Mouse (Mus musculus) G1E (cell line): ENCODE results near the gene Hmbs. TPM values are rescaled to one million over a fixed set of nuclear protein-coding genes. Genes with fewer than 3 reads are reported as not detected.

Source experiments
- ATAC-seq: 2 replicates; pipeline ENCODE4 v1.8.0; 2016; ENCODE audit warnings: mild to moderate bottlenecking; ENCODE audit not compliant: insufficient number of reproducible peaks, poor library complexity, low FRiP score, severe bottlenecking; ENCODE audit errors: extremely low read depth
- DNase-seq: peaks from one replicate; pipeline ENCODE4 v3.0.0; 2012; ENCODE audit warnings: low spot score
- H3K27me3 ChIP-seq: 2 replicates; pipeline ENCODE4 v1.6.1; 2012; ENCODE audit warnings: mild to moderate bottlenecking, low read length, inconsistent platforms; ENCODE audit not compliant: insufficient read depth
- H3K36me3 ChIP-seq: replicated peaks from 2 replicates; pipeline ENCODE3; 2012; ENCODE audit warnings: mild to moderate bottlenecking, inconsistent platforms
- H3K4me1 ChIP-seq: 2 replicates; pipeline ENCODE4 v1.6.1; 2012; ENCODE audit warnings: low read depth, low read length, inconsistent platforms, mixed read lengths; ENCODE audit not compliant: insufficient read depth
- H3K4me3 ChIP-seq: 2 replicates; pipeline ENCODE4 v1.5.1; 2012; ENCODE audit warnings: low read depth, mild to moderate bottlenecking, inconsistent platforms, low read length, moderate library complexity, mixed read lengths
- H3K9me3 ChIP-seq: replicated peaks from 2 replicates; pipeline ENCODE4 v1.6.1; 2012; ENCODE audit warnings: inconsistent platforms
- CTCF ChIP-seq: IDR thresholded peaks from 2 replicates; pipeline ENCODE4 v1.5.1; 2012; ENCODE audit warnings: low read depth, low read length, inconsistent platforms, mixed read lengths
- GATA1 ChIP-seq: IDR thresholded peaks from 2 replicates; pipeline ENCODE4 v1.6.1; 2012; ENCODE audit warnings: borderline replicate concordance, low read length, inconsistent platforms, mixed read lengths
- GATA2 ChIP-seq: IDR thresholded peaks from 2 replicates; pipeline ENCODE4 v1.6.1; 2012; ENCODE audit warnings: low read depth, low read length, inconsistent platforms, borderline replicate concordance
- POLR2AphosphoS5 ChIP-seq: IDR thresholded peaks from 2 replicates; pipeline ENCODE4 v1.6.1; 2012; ENCODE audit warnings: low read depth, low read length, inconsistent platforms; ENCODE audit not compliant: insufficient replicate concordance
- TAL1 ChIP-seq: conservative IDR thresholded peaks from 2 replicates; pipeline ENCODE4 v1.6.1; 2012; ENCODE audit warnings: low read depth, low read length, inconsistent platforms, mixed read lengths
- polyA plus RNA-seq: library from polyadenylated mRNA; stranded (reverse); fragments of >175 nt; gene quantifications from 2 replicates; pipeline ENCODE4 v1.2.3, GENCODE M21; 2012
- total RNA-seq, 2 experiments: library from RNA; stranded (forward) in 1 of 2; stranded (reverse) in 1 of 2; fragments of 200-1000 nt in 1 of 2; fragments of >200 nt in 1 of 2; fragmentation: Nextera tagmentation in 1 of 2; gene quantifications; 2 replicates each; pipeline ENCODE4 v1.2.3; 2014 to 2017

The Hmbs gene
- total and polyA plus RNA-seq, 3 experiments: 90.1 to 175 (median 108) TPM

- TF ChIP-seq GATA2: no peak
- no peak for TF ChIP-seq TAL1
- no peak for TF ChIP-seq GATA1
- no peak; the same call in 1 of the 2 replicates for TF ChIP-seq CTCF
- no peak for TF ChIP-seq POLR2AphosphoS5
- DNase-seq (peak; percentile 42), ATAC-seq (no peak)
- peaks cover 74% of the 10 kb centered on the region for H3K36me3 ChIP-seq
- H3K4me3 ChIP-seq: no peak overlapping the region
- no peaks in the 10 kb centered on the region for H3K27me3 ChIP-seq
- H3K9me3 ChIP-seq: no peaks in the 10 kb centered on the region
- H3K4me1 ChIP-seq: peaks cover 38% of the 10 kb centered on the region
Measured at GRCm38 (mm10) chr9:44357207-44357606, 13.2 kb upstream of the Hmbs start.

GRCm38 (mm10) chr9:44353142-44353541 is 9.1 kb upstream of the Hmbs start:
- peaks cover 93% of the 10 kb centered on the region for H3K36me3 ChIP-seq
- ATAC-seq (no peak), DNase-seq (no peak)
- H3K4me1 ChIP-seq: peaks cover 23% of the 10 kb centered on the region
- no peaks in the 10 kb centered on the region for H3K27me3 ChIP-seq
- no peak overlapping the region for H3K4me3 ChIP-seq
- H3K9me3 ChIP-seq: no peaks in the 10 kb centered on the region
- TF ChIP-seq GATA2 (no peak), GATA1 (no peak), POLR2AphosphoS5 (no peak)

- TF ChIP-seq POLR2AphosphoS5 (no peak), GATA2 (no peak), CTCF (no peak), GATA1 (no peak)
- H3K9me3 ChIP-seq: no peaks in the 10 kb centered on the region
- H3K27me3 ChIP-seq: no peaks in the 10 kb centered on the region
- H3K36me3 ChIP-seq: peaks cover 94% of the 10 kb centered on the region
- no peak overlapping the region for H3K4me3 ChIP-seq
- ATAC-seq (no peak), DNase-seq (no peak)
- peaks cover 24% of the 10 kb centered on the region for H3K4me1 ChIP-seq
Measured at GRCm38 (mm10) chr9:44352337-44352736, 8.3 kb upstream of the Hmbs start.

- DNase-seq: no peak
- TF ChIP-seq CTCF: no peak
- no peak for TF ChIP-seq POLR2AphosphoS5
- no peak for TF ChIP-seq GATA2
- TF ChIP-seq GATA1: no peak
- TF ChIP-seq TAL1: no peak
- Histone ChIP-seq H3K27me3 (no peaks in the 10 kb centered on the region), H3K4me3 (no peak overlapping the region), H3K9me3 (no peaks in the 10 kb centered on the region), H3K4me1 (peaks cover 23% of the 10 kb centered on the region), H3K36me3 (peaks cover 96% of the 10 kb centered on the region)
- no peak for ATAC-seq
Measured at GRCm38 (mm10) chr9:44351396-44351795, 7.4 kb upstream of the Hmbs start.

- Histone ChIP-seq H3K27me3 (no peaks in the 10 kb centered on the region), H3K36me3 (peaks cover 80% of the 10 kb centered on the region), H3K4me3 (no peak overlapping the region), H3K9me3 (no peaks in the 10 kb centered on the region), H3K4me1 (peaks cover 34% of the 10 kb centered on the region)
- TF ChIP-seq CTCF: no peak
- TF ChIP-seq GATA2: no peak
- no peak for TF ChIP-seq POLR2AphosphoS5
- TF ChIP-seq GATA1: no peak
- TF ChIP-seq TAL1: no peak
- DNase-seq: no peak
- no peak for ATAC-seq
Measured at GRCm38 (mm10) chr9:44348546-44348945, 4.5 kb upstream of the Hmbs start.

- Histone ChIP-seq H3K36me3 (peaks cover 73% of the 10 kb centered on the region), H3K4me3 (no peak overlapping the region), H3K9me3 (no peaks in the 10 kb centered on the region), H3K27me3 (no peaks in the 10 kb centered on the region), H3K4me1 (peaks cover 37% of the 10 kb centered on the region)
- ATAC-seq (no peak), DNase-seq (no peak)
- TF ChIP-seq GATA2 (no peak), POLR2AphosphoS5 (no peak), GATA1 (no peak), TAL1 (no peak), CTCF (no peak)
Measured at GRCm38 (mm10) chr9:44347621-44348020, 3.6 kb upstream of the Hmbs start.

GRCm38 (mm10) chr9:44347166-44347565 is 3.1 kb upstream of the Hmbs start:
- no peaks in the 10 kb centered on the region for H3K27me3 ChIP-seq
- ATAC-seq: no peak
- H3K4me3 ChIP-seq: no peak overlapping the region
- H3K36me3 ChIP-seq: peaks cover 72% of the 10 kb centered on the region
- peaks cover 38% of the 10 kb centered on the region for H3K4me1 ChIP-seq
- TF ChIP-seq GATA2: no peak
- no peaks in the 10 kb centered on the region for H3K9me3 ChIP-seq
- no peak for DNase-seq
